Mouse (Mus musculus): ENCODE data around the gene Gsdmc3.
A peak's percentile ranks its signal among the peaks of the same experiment; 100 is the strongest.
"Not testable (repeated sequence)": the region's sequence is repeated elsewhere in the genome, so short reads cannot be mapped to it uniquely, and the experiment has no call there.

Gene Gsdmc3

GRCm38 (mm10) chr15:63878458-63878857, at the start of gene Gsdmc3:
Gsdmc3 (minus strand) TSS chr15:63878558.
- not testable (repeated sequence) for DNase-seq (ENCODE audit: low spot score in 2 of 2)

- DNase-seq (ENCODE audit: low spot score in 2 of 2) = no peak
These were observed 47.8 kb upstream of the Gsdmc3 start for GRCm38 (mm10) chr15:63926201-63926600.

- DNase-seq (ENCODE audit: low spot score in 2 of 2) = no peak
These were observed 46.1 kb upstream of the Gsdmc3 start for GRCm38 (mm10) chr15:63924484-63924883.

- DNase-seq (ENCODE audit: low spot score in 2 of 2) = not testable (repeated sequence)
These were observed 43.3 kb upstream of the Gsdmc3 start for GRCm38 (mm10) chr15:63921618-63922017.

GRCm38 (mm10) chr15:63919728-63920127, 41.4 kb upstream of the Gsdmc3 start:
- DNase-seq (ENCODE audit: low spot score in 2 of 2) = not testable (repeated sequence)

GRCm38 (mm10) chr15:63916584-63916983, 38.2 kb upstream of the Gsdmc3 start:
- DNase-seq (ENCODE audit: low spot score in 2 of 2) = not testable (repeated sequence)

GRCm38 (mm10) chr15:63912197-63912596, 33.8 kb upstream of the Gsdmc3 start, which contains the start of gene Gsdmc4:
Gsdmc4 (minus strand) TSS chr15:63912297.
- DNase-seq (ENCODE audit: low spot score in 2 of 2) = not testable (repeated sequence)

- not testable (repeated sequence) for DNase-seq (ENCODE audit: low spot score in 2 of 2)
These were observed 31.5 kb upstream of the Gsdmc3 start for GRCm38 (mm10) chr15:63909896-63910295.

GRCm38 (mm10) chr15:63895560-63896353, 17.4 kb upstream of the Gsdmc3 start:
- peak in 1 of 2 experiments; percentile 10 for DNase-seq (ENCODE audit: low spot score in 2 of 2)

- DNase-seq (ENCODE audit: low spot score in 2 of 2) = not testable (repeated sequence)
These were observed 10.1 kb upstream of the Gsdmc3 start for GRCm38 (mm10) chr15:63888440-63888839.

GRCm38 (mm10) chr15:63887949-63888348, 9.6 kb upstream of the Gsdmc3 start:
- DNase-seq (ENCODE audit: low spot score in 2 of 2) = not testable (repeated sequence)

- DNase-seq (ENCODE audit: low spot score in 2 of 2) = not testable (repeated sequence)
These were observed 2.2 kb downstream of the Gsdmc3 start for GRCm38 (mm10) chr15:63876160-63876559.

GRCm38 (mm10) chr15:63861965-63862364, 16.4 kb downstream of the Gsdmc3 start:
- DNase-seq (ENCODE audit: low spot score in 2 of 2) = not testable (repeated sequence)
